8 mouse cellular contexts compared by ENCODE assay signal in the genomic region with DNA sequence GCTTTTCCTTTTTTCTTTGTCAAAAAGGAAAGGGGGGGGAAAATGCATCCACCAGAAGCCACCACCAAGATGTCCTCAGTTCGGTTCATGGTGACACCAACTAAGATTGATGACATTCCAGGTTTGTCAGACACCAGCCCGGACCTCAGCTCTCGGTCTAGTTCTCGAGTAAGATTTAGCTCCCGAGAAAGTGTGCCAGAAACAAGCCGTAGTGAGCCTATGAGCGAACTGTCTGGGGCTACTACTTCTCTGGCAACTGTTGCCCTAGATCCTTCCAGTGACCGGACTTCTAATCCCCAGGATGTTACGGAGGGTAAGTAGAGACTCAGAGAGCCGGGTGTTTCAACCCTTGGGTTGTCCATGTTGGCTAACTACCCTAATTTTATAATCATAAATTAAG. TPM values are rescaled to one million over a fixed set of nuclear protein-coding genes. Genes with fewer than 3 reads are reported as not detected.
DNase-seq lines count a peak whose midpoint lies in the region; ATAC-seq and TF ChIP-seq lines count a peak whose summit lies in the region.

No protein-coding gene starts in this region.

- H3K9ac ChIP-seq in ES-Bruce4 (ENCODE audit: low read depth, poor library complexity, severe bottlenecking): peak overlapping the region; percentile 29; the same call in 1 of the 2 replicates
- no peak overlapping the region for H3K9ac ChIP-seq in hindbrain, embryonic 11.5 days (ENCODE audit: low read depth, low read length)
- peak overlapping the region; percentile 94 for H3K9ac ChIP-seq in liver, postnatal 0 days (replicated peaks)
- H3K9ac ChIP-seq in stomach, embryonic 14.5 days (replicated peaks; ENCODE audit: low read depth, low read length): no peak overlapping the region; the same call in 1 of the 2 replicates

- no peak overlapping the region for H3K27ac ChIP-seq in ES-Bruce4 (ENCODE audit: insufficient read depth, low read length)
- no peak overlapping the region for H3K27ac ChIP-seq in hindbrain, embryonic 11.5 days (ENCODE audit: low read depth, low read length)
- peak overlapping the region; percentile 98 for H3K27ac ChIP-seq in liver, postnatal 0 days (ENCODE audit: low read depth)
- H3K27ac ChIP-seq in stomach, embryonic 14.5 days (ENCODE audit: low read length): no peak overlapping the region

- H3K27me3 ChIP-seq in ES-Bruce4 (ENCODE audit: control insufficient read depth, insufficient read depth, low read length, poor library complexity, severe bottlenecking): no peaks in the 10 kb centered on the region
- no peaks in the 10 kb centered on the region for H3K27me3 ChIP-seq in hindbrain, embryonic 11.5 days (ENCODE audit: control insufficient read depth, insufficient read depth, low read length)
- no peaks in the 10 kb centered on the region for H3K27me3 ChIP-seq in liver, postnatal 0 days (ENCODE audit: insufficient read depth, low read length)
- H3K27me3 ChIP-seq in stomach, embryonic 14.5 days (ENCODE audit: control insufficient read depth, insufficient read depth, low read length): no peaks in the 10 kb centered on the region

- peak overlapping the region; percentile 86; the same call in 1 of the 2 replicates for H3K4me2 ChIP-seq in hindbrain, embryonic 11.5 days (replicated peaks; ENCODE audit: low read depth, low read length)
- peak overlapping the region; percentile 92 for H3K4me2 ChIP-seq in liver, postnatal 0 days (ENCODE audit: low read depth, low read length)
- H3K4me2 ChIP-seq in stomach, embryonic 14.5 days (replicated peaks; ENCODE audit: low read depth, low read length): peak overlapping the region; percentile 74

- H3K9me3 ChIP-seq in ES-Bruce4 (replicated peaks; ENCODE audit: control insufficient read depth, insufficient read depth, low read length, poor library complexity, severe bottlenecking): no peaks in the 10 kb centered on the region
- no peaks in the 10 kb centered on the region for H3K9me3 ChIP-seq in hindbrain, embryonic 11.5 days (ENCODE audit: control insufficient read depth, low read length)
- no peaks in the 10 kb centered on the region for H3K9me3 ChIP-seq in liver, postnatal 0 days (ENCODE audit: low read length)
- no peaks in the 10 kb centered on the region for H3K9me3 ChIP-seq in stomach, embryonic 14.5 days (ENCODE audit: control insufficient read depth, low read depth, low read length)

- WGBS in hindbrain, embryonic 11.5 days: 44% methylated on average over 10 of the region's 10 CpGs
- WGBS in liver, postnatal 0 days (ENCODE audit: insufficient replicate concordance): 21% methylated on average over 10 of the region's 10 CpGs
- 32% methylated on average over 10 of the region's 10 CpGs for WGBS in stomach, embryonic 14.5 days

- peak; percentile 7; the same call in 1 of the 2 replicates for ATAC-seq in frontal cortex, adult (ENCODE audit: low TSS enrichment)
- ATAC-seq in erythroblast, adult 5-6 weeks (replicated peaks; ENCODE audit: low FRiP score, poor library complexity, severe bottlenecking): peak; percentile 5; the same call in 1 of the 2 replicates
- no peak for ATAC-seq in hindbrain, embryonic 11.5 days (ENCODE audit: low FRiP score)
- no peak for ATAC-seq in liver, postnatal 0 days
- ATAC-seq in stomach, embryonic 14.5 days (ENCODE audit: insufficient number of reproducible peaks, insufficient read depth, low FRiP score, low read depth): no peak
- ATAC-seq in granulocyte monocyte progenitor cell, adult 5-6 weeks (replicated peaks; ENCODE audit: poor library complexity, severe bottlenecking): no peak

- H3K36me3 ChIP-seq in ES-Bruce4 (ENCODE audit: control insufficient read depth, insufficient read depth, low read length, poor library complexity, severe bottlenecking): peaks cover 5% of the 10 kb centered on the region
- H3K36me3 ChIP-seq in hindbrain, embryonic 11.5 days (ENCODE audit: control insufficient read depth, insufficient read depth, low read length): no peaks in the 10 kb centered on the region
- peaks cover 4% of the 10 kb centered on the region for H3K36me3 ChIP-seq in liver, postnatal 0 days (replicated peaks; ENCODE audit: insufficient read depth, low read length)
- no peaks in the 10 kb centered on the region for H3K36me3 ChIP-seq in stomach, embryonic 14.5 days (ENCODE audit: control insufficient read depth, insufficient read depth, low read length)

- no peak for TF ChIP-seq POLR2A in ES-Bruce4 (IDR thresholded peaks at IDR 0.05; ENCODE audit: insufficient read depth, low read length)

- H3K4me3 ChIP-seq in ES-Bruce4 (ENCODE audit: low read depth, low read length): peak overlapping the region; percentile 35
- peak overlapping the region; percentile 71 for H3K4me3 ChIP-seq in hindbrain, embryonic 11.5 days (ENCODE audit: low read depth, low read length)
- H3K4me3 ChIP-seq in liver, postnatal 0 days (ENCODE audit: low read depth, low read length): peak overlapping the region; percentile 87
- H3K4me3 ChIP-seq in stomach, embryonic 14.5 days (ENCODE audit: low read depth, low read length): peak overlapping the region; percentile 65

- TF ChIP-seq CTCF in ES-Bruce4 (IDR thresholded peaks at IDR 0.05; ENCODE audit: low read depth, low read length): no peak
- no peak for TF ChIP-seq CTCF in liver, postnatal 0 days (IDR thresholded peaks at IDR 0.05; ENCODE audit: low read depth)

- TF ChIP-seq EP300 in ES-Bruce4 (IDR thresholded peaks at IDR 0.05; ENCODE audit: insufficient read depth, low read depth, low read length): no peak
- TF ChIP-seq EP300 in liver, postnatal 0 days (IDR thresholded peaks at IDR 0.05; ENCODE audit: low read depth): no peak

- no peaks in the 10 kb centered on the region for H3K4me1 ChIP-seq in ES-Bruce4 (ENCODE audit: control insufficient read depth, insufficient read depth, low read length)
- H3K4me1 ChIP-seq in hindbrain, embryonic 11.5 days (replicated peaks; ENCODE audit: control insufficient read depth, insufficient read depth, low read length): no peaks in the 10 kb centered on the region
- peaks cover 26% of the 10 kb centered on the region for H3K4me1 ChIP-seq in liver, postnatal 0 days (ENCODE audit: insufficient read depth)
- H3K4me1 ChIP-seq in stomach, embryonic 14.5 days (ENCODE audit: control insufficient read depth, insufficient read depth, low read length): peaks cover 12% of the 10 kb centered on the region

- DNase-seq in frontal cortex, postnatal 36 days (ENCODE audit: low spot score in 2 of 2): no peak
- peak; percentile 20 for DNase-seq in hindbrain, embryonic 11.5 days (ENCODE audit: low spot score)
- no peak for DNase-seq in liver, postnatal 0 days

RNA-seq across cellular contexts. Expression of gene Gm21985, which starts 0.7 kb away (rescaled TPM):
- polyA plus RNA-seq in ES-Bruce4 (2011; ENCODE audit: insufficient read depth, insufficient read length, low read depth, missing spikeins): 2.2 and 2.3 TPM in 2 replicates
- total RNA-seq in erythroblast, adult 5-6 weeks (2015; ENCODE audit: low replicate concordance): not detected in 2 replicates
- 0.60 and 8.5 TPM in 2 replicates for total RNA-seq in erythroblast, adult 5-6 weeks (2017; ENCODE audit: low replicate concordance)
- polyA plus RNA-seq in hindbrain, embryonic 11.5 days (2014; fragmentation: Nextera tagmentation; extraction: Ambion mirVana): not detected in 2 replicates
- polyA plus RNA-seq in liver, postnatal 0 days (2015; fragmentation: Nextera tagmentation; extraction: Ambion mirVana): not detected in 2 replicates
- not detected in 2 replicates for polyA plus RNA-seq in stomach, embryonic 14.5 days (2014; fragmentation: Nextera tagmentation; extraction: Ambion mirVana)
- 0.75 TPM in 1 of 2 replicates, not detected in the other for total RNA-seq in granulocyte monocyte progenitor cell, adult 5-6 weeks (2014; fragmentation: Nextera tagmentation)
- total RNA-seq in granulocyte monocyte progenitor cell, adult 5-6 weeks (2017): 0.36 TPM in 1 of 2 replicates, not detected in the other

RNA-seq across cellular contexts. Expression of gene Slc12a6, which starts 1.2 kb away (rescaled TPM):
- 31.9 and 32.2 TPM in 2 replicates for polyA plus RNA-seq in ES-Bruce4 (2011; ENCODE audit: insufficient read depth, insufficient read length, low read depth, missing spikeins)
- total RNA-seq in erythroblast, adult 5-6 weeks (2015; ENCODE audit: low replicate concordance): 94.7 and 134 TPM in 2 replicates
- 97.9 and 119 TPM in 2 replicates for total RNA-seq in erythroblast, adult 5-6 weeks (2017; ENCODE audit: low replicate concordance)
- 13.7 and 14.2 TPM in 2 replicates for polyA plus RNA-seq in hindbrain, embryonic 11.5 days (2014; fragmentation: Nextera tagmentation; extraction: Ambion mirVana)
- polyA plus RNA-seq in liver, postnatal 0 days (2015; fragmentation: Nextera tagmentation; extraction: Ambion mirVana): 3.7 and 4.1 TPM in 2 replicates
- 18.9 and 19.9 TPM in 2 replicates for polyA plus RNA-seq in stomach, embryonic 14.5 days (2014; fragmentation: Nextera tagmentation; extraction: Ambion mirVana)
- total RNA-seq in granulocyte monocyte progenitor cell, adult 5-6 weeks (2014; fragmentation: Nextera tagmentation): 57.3 and 62.2 TPM in 2 replicates
- total RNA-seq in granulocyte monocyte progenitor cell, adult 5-6 weeks (2017): 51.3 and 51.8 TPM in 2 replicates

RNA-seq across cellular contexts. Expression of gene Nop10, which starts 5.1 kb away (rescaled TPM):
- polyA plus RNA-seq in ES-Bruce4 (2011; ENCODE audit: insufficient read depth, insufficient read length, low read depth, missing spikeins): 129 and 130 TPM in 2 replicates
- 23.6 and 25.4 TPM in 2 replicates for total RNA-seq in erythroblast, adult 5-6 weeks (2015; ENCODE audit: low replicate concordance)
- total RNA-seq in erythroblast, adult 5-6 weeks (2017; ENCODE audit: low replicate concordance): 28.3 and 33.6 TPM in 2 replicates
- 148 and 163 TPM in 2 replicates for polyA plus RNA-seq in hindbrain, embryonic 11.5 days (2014; fragmentation: Nextera tagmentation; extraction: Ambion mirVana)
- polyA plus RNA-seq in liver, postnatal 0 days (2015; fragmentation: Nextera tagmentation; extraction: Ambion mirVana): 129 TPM in 2 replicates
- polyA plus RNA-seq in stomach, embryonic 14.5 days (2014; fragmentation: Nextera tagmentation; extraction: Ambion mirVana): 197 and 199 TPM in 2 replicates
- 139 and 177 TPM in 2 replicates for total RNA-seq in granulocyte monocyte progenitor cell, adult 5-6 weeks (2014; fragmentation: Nextera tagmentation)
- 220 and 244 TPM in 2 replicates for total RNA-seq in granulocyte monocyte progenitor cell, adult 5-6 weeks (2017)

RNA-seq across cellular contexts. Expression of gene Nutm1, which starts 7.7 kb away (rescaled TPM):
- not detected in 2 replicates for polyA plus RNA-seq in ES-Bruce4 (2011; ENCODE audit: insufficient read depth, insufficient read length, low read depth, missing spikeins)
- total RNA-seq in erythroblast, adult 5-6 weeks (2015; ENCODE audit: low replicate concordance): not detected in 2 replicates
- total RNA-seq in erythroblast, adult 5-6 weeks (2017; ENCODE audit: low replicate concordance): not detected in 2 replicates
- 0.05 and 0.07 TPM in 2 replicates for polyA plus RNA-seq in hindbrain, embryonic 11.5 days (2014; fragmentation: Nextera tagmentation; extraction: Ambion mirVana)
- 0.02 TPM in 1 of 2 replicates, not detected in the other for polyA plus RNA-seq in liver, postnatal 0 days (2015; fragmentation: Nextera tagmentation; extraction: Ambion mirVana)
- polyA plus RNA-seq in stomach, embryonic 14.5 days (2014; fragmentation: Nextera tagmentation; extraction: Ambion mirVana): not detected in 2 replicates
- not detected in 2 replicates for total RNA-seq in granulocyte monocyte progenitor cell, adult 5-6 weeks (2014; fragmentation: Nextera tagmentation)
- total RNA-seq in granulocyte monocyte progenitor cell, adult 5-6 weeks (2017): not detected in 2 replicates

RNA-seq across cellular contexts. Expression of gene Lpcat4, which starts 27.5 kb away (rescaled TPM):
- polyA plus RNA-seq in ES-Bruce4 (2011; ENCODE audit: insufficient read depth, insufficient read length, low read depth, missing spikeins): 33.4 and 35.4 TPM in 2 replicates
- 5.4 and 8.6 TPM in 2 replicates for total RNA-seq in erythroblast, adult 5-6 weeks (2015; ENCODE audit: low replicate concordance)
- total RNA-seq in erythroblast, adult 5-6 weeks (2017; ENCODE audit: low replicate concordance): 2.6 and 5.4 TPM in 2 replicates
- 9.7 and 10.1 TPM in 2 replicates for polyA plus RNA-seq in hindbrain, embryonic 11.5 days (2014; fragmentation: Nextera tagmentation; extraction: Ambion mirVana)
- 1.6 and 1.7 TPM in 2 replicates for polyA plus RNA-seq in liver, postnatal 0 days (2015; fragmentation: Nextera tagmentation; extraction: Ambion mirVana)
- polyA plus RNA-seq in stomach, embryonic 14.5 days (2014; fragmentation: Nextera tagmentation; extraction: Ambion mirVana): 23.0 and 26.4 TPM in 2 replicates
- 17.3 and 26.8 TPM in 2 replicates for total RNA-seq in granulocyte monocyte progenitor cell, adult 5-6 weeks (2014; fragmentation: Nextera tagmentation)
- total RNA-seq in granulocyte monocyte progenitor cell, adult 5-6 weeks (2017): 7.7 and 10.6 TPM in 2 replicates

Comparison
In these comparisons a context has a peak if more than half of its experiments do, and no peak if none do; other contexts are left out.
1. ATAC-seq: peak in frontal cortex, adult (single experiment) and erythroblast, adult 5-6 weeks (single experiment); none in hindbrain, embryonic 11.5 days (single experiment), liver, postnatal 0 days (single experiment), stomach, embryonic 14.5 days (single experiment) and granulocyte monocyte progenitor cell, adult 5-6 weeks (single experiment).
2. H3K4me3 ChIP-seq: peak in every context shown above with its lines; median percentile 87 in liver, postnatal 0 days; 71 in hindbrain, embryonic 11.5 days; 65 in stomach, embryonic 14.5 days; 35 in ES-Bruce4.
3. H3K9ac ChIP-seq: peak in ES-Bruce4 (single experiment) and liver, postnatal 0 days (single experiment); none in hindbrain, embryonic 11.5 days (single experiment) and stomach, embryonic 14.5 days (single experiment).
4. Peak in every context shown above with its lines, with median percentiles within 50 percentile points of each other: H3K4me2 ChIP-seq.